Mouse (Mus musculus) c-Kit-positive CD71-positive TER-119-negative erythroid progenitor cells, embryonic 14.5 days (primary cell): Measurements from ENCODE around the gene Gm13691.
"Not testable (repeated sequence)": the region's sequence is repeated elsewhere in the genome, so short reads cannot be mapped to it uniquely, and the experiment has no call there.

Experiments used
- DNase-seq: peaks from one replicate; pipeline ENCODE4 v3.0.0-alpha.2; 2013; ENCODE audit warnings: low read depth

The Gm13691 gene

GRCm38 (mm10) chr2:83990253-83990652, at the start of gene Gm13691:
Gene Gm13691 (plus strand): TSS chr2:83990553.
- DNase-seq = not testable (repeated sequence)

GRCm38 (mm10) chr2:83940931-83941361, 49.4 kb upstream of the Gm13691 start, which contains the start of gene Zswim2:
Gene Zswim2 (minus strand): TSS chr2:83941228.
- DNase-seq = peak; percentile 2

- no peak for DNase-seq
Observed at GRCm38 (mm10) chr2:83941378-83941777, 49.0 kb upstream of the Gm13691 start.

- DNase-seq = no peak
Observed at GRCm38 (mm10) chr2:83941792-83942191, 48.6 kb upstream of the Gm13691 start.

- not testable (repeated sequence) for DNase-seq
Observed at GRCm38 (mm10) chr2:83955393-83955792, 35.0 kb upstream of the Gm13691 start, which contains the start of gene Gm13698. Gene Gm13698 (plus strand): TSS chr2:83955693.

- DNase-seq = not testable (repeated sequence)
Observed at GRCm38 (mm10) chr2:83961203-83961602, 29.1 kb upstream of the Gm13691 start, which contains the start of gene Gm13693. Gene Gm13693 (plus strand): TSS chr2:83961503.

GRCm38 (mm10) chr2:83967013-83967412, 23.3 kb upstream of the Gm13691 start, which contains the start of gene Gm13695:
Gene Gm13695 (plus strand): TSS chr2:83967313.
- not testable (repeated sequence) for DNase-seq

- DNase-seq = not testable (repeated sequence)
Observed at GRCm38 (mm10) chr2:83972823-83973222, 17.5 kb upstream of the Gm13691 start, which contains the start of gene Gm13696. Gene Gm13696 (plus strand): TSS chr2:83973123.

- not testable (repeated sequence) for DNase-seq
Observed at GRCm38 (mm10) chr2:83978633-83979032, 11.7 kb upstream of the Gm13691 start, which contains the start of gene Gm13694. Gene Gm13694 (plus strand): TSS chr2:83978933.

- not testable (repeated sequence) for DNase-seq
Observed at GRCm38 (mm10) chr2:83984443-83984842, 5.9 kb upstream of the Gm13691 start, which contains the start of gene Gm13697. Gene Gm13697 (plus strand): TSS chr2:83984743.

GRCm38 (mm10) chr2:83993639-83994255, 3.4 kb downstream of the Gm13691 start:
- not testable (repeated sequence) for DNase-seq

- DNase-seq = not testable (repeated sequence)
Observed at GRCm38 (mm10) chr2:83994526-83994925, 4.2 kb downstream of the Gm13691 start.

- DNase-seq = no peak
Observed at GRCm38 (mm10) chr2:84008913-84009312, 18.6 kb downstream of the Gm13691 start.

- no peak for DNase-seq
Observed at GRCm38 (mm10) chr2:84009818-84010217, 19.5 kb downstream of the Gm13691 start.

GRCm38 (mm10) chr2:84014572-84014971, 24.2 kb downstream of the Gm13691 start:
- no peak for DNase-seq

GRCm38 (mm10) chr2:84016291-84016690, 25.9 kb downstream of the Gm13691 start:
- not testable (repeated sequence) for DNase-seq

- no peak for DNase-seq
Observed at GRCm38 (mm10) chr2:84018330-84018729, 28.0 kb downstream of the Gm13691 start.

GRCm38 (mm10) chr2:84019519-84020305, 29.4 kb downstream of the Gm13691 start:
- DNase-seq = peak; percentile 27

GRCm38 (mm10) chr2:84021930-84022329, 31.6 kb downstream of the Gm13691 start:
- DNase-seq = no peak

- DNase-seq = no peak
Observed at GRCm38 (mm10) chr2:84022905-84023304, 32.6 kb downstream of the Gm13691 start.

GRCm38 (mm10) chr2:84023319-84023718, 33.0 kb downstream of the Gm13691 start:
- no peak for DNase-seq

- no peak for DNase-seq
Observed at GRCm38 (mm10) chr2:84025217-84025616, 34.9 kb downstream of the Gm13691 start.

GRCm38 (mm10) chr2:84032505-84032904, 42.2 kb downstream of the Gm13691 start:
- DNase-seq = no peak
